Mouse (Mus musculus) intestine, postnatal 0 days (tissue): Measurements from ENCODE around the gene Pnmt. TPM values are rescaled to one million over a fixed set of nuclear protein-coding genes. Genes with fewer than 3 reads are reported as not detected.
A peak's percentile ranks its signal among the peaks of the same experiment; 100 is the strongest.

Experiments
- ATAC-seq: fragments of 200-750 bp; cut with Nextera tagmentation; 2 replicates; pipeline ENCODE4 v1.8.0; 2017; ENCODE audit warnings: mild to moderate bottlenecking, moderate TSS enrichment, moderate library complexity
- H3K27ac ChIP-seq: fragments of 300-500 bp; sonication (generic); 2 replicates; pipeline ENCODE4 v1.5.1; 2014; ENCODE audit warnings: mild to moderate bottlenecking, low read depth, low read length, moderate library complexity
- H3K27me3 ChIP-seq: fragments of 300-500 bp; sonication (generic); replicated peaks from 2 replicates; pipeline ENCODE4 v1.6.1; 2014; ENCODE audit warnings: low read length, mixed read lengths; ENCODE audit not compliant: control insufficient read depth, insufficient read depth
- H3K36me3 ChIP-seq: fragments of 300-500 bp; sonication (generic); 2 replicates; pipeline ENCODE4 v1.6.1; 2014; ENCODE audit warnings: mild to moderate bottlenecking, moderate library complexity; ENCODE audit not compliant: control insufficient read depth, insufficient read depth
- H3K4me1 ChIP-seq: fragments of 300-500 bp; sonication (generic); replicated peaks from 2 replicates; pipeline ENCODE4 v1.6.1; 2014; ENCODE audit warnings: antibody characterized with exemption, low read length, mixed read lengths; ENCODE audit not compliant: control insufficient read depth, insufficient read depth
- H3K4me2 ChIP-seq: fragments of 300-500 bp; sonication (generic); replicated peaks from 2 replicates; pipeline ENCODE4 v1.6.1; 2014; ENCODE audit warnings: low read depth, mild to moderate bottlenecking, moderate library complexity
- H3K4me3 ChIP-seq: fragments of 300-500 bp; sonication (generic); 2 replicates; pipeline ENCODE4 v1.5.1; 2014; ENCODE audit warnings: low read depth, low read length
- H3K9ac ChIP-seq: fragments of 300-500 bp; sonication (generic); 2 replicates; pipeline ENCODE4 v1.6.1; 2014; ENCODE audit warnings: mild to moderate bottlenecking, low read depth, low read length
- H3K9me3 ChIP-seq: fragments of 300-500 bp; sonication (generic); 2 replicates; pipeline ENCODE4 v1.6.1; 2016; ENCODE audit warnings: mixed run types; ENCODE audit not compliant: control insufficient read depth
- CTCF ChIP-seq: sonication (generic); IDR thresholded peaks from 2 replicates; pipeline ENCODE4 v1.5.1; 2016; ENCODE audit warnings: low read depth, mild to moderate bottlenecking, control low read depth, antibody characterized with exemption, moderate library complexity
- WGBS: fragments of 180-500 bp; shearing (Covaris S2); extraction: QIAGEN DNeasy Blood & Tissue Kit; methylation state at CpG from one replicate; pipeline ENCODE4 v1.1.7; 2014; 5-methylcytosine and 5-hydroxymethylcytosine counted together
- polyA plus RNA-seq: library from polyadenylated mRNA; unstranded; fragments of >200 nt; fragmentation: Nextera tagmentation; extraction: Ambion mirVana; gene quantifications from 2 replicates; pipeline ENCODE4 v1.2.1, GENCODE M21; 2015

Gene Pnmt
- polyA plus RNA-seq, 1 experiment from 2014 or later: not detected

GRCm38 (mm10) chr11:98413731-98414130 lies 27.5 kb downstream of the Pnmt start:
- TF ChIP-seq CTCF: no peak
- peak overlapping the region; percentile 59 for H3K4me2 ChIP-seq
- peaks cover 6% of the 10 kb centered on the region; the same call in 1 of the 2 replicates for H3K36me3 ChIP-seq
- peak overlapping the region; percentile 91 for H3K9ac ChIP-seq
- H3K27ac ChIP-seq: peak overlapping the region; percentile 93
- H3K4me1 ChIP-seq: peaks cover 14% of the 10 kb centered on the region; the same call in 1 of the 2 replicates
- H3K9me3 ChIP-seq: no peaks in the 10 kb centered on the region
- peak overlapping the region; percentile 76 for H3K4me3 ChIP-seq
- H3K27me3 ChIP-seq: no peaks in the 10 kb centered on the region
- 7% methylated on average over 7 of the region's 7 CpGs for whole genome bisulfite sequencing
- ATAC-seq: peak; percentile 15; the same call in 1 of the 2 replicates

GRCm38 (mm10) chr11:98414162-98414561 lies 27.9 kb downstream of the Pnmt start:
- Histone ChIP-seq H3K4me3 (peak overlapping the region; percentile 76), H3K4me2 (peak overlapping the region; percentile 59), H3K27me3 (no peaks in the 10 kb centered on the region), H3K36me3 (peaks cover 6% of the 10 kb centered on the region; the same call in 1 of the 2 replicates), H3K4me1 (peaks cover 10% of the 10 kb centered on the region; the same call in 1 of the 2 replicates), H3K9ac (0 out of 2 replicates have a peak overlapping the region, but pooled peaks have one; percentile 91), H3K9me3 (no peaks in the 10 kb centered on the region), H3K27ac (peak overlapping the region; percentile 93)
- peak; percentile 48 for ATAC-seq
- no peak for TF ChIP-seq CTCF
- 30% methylated on average over 2 of the region's 2 CpGs for WGBS

- no peak overlapping the region for H3K4me2 ChIP-seq
- no peak overlapping the region for H3K9ac ChIP-seq
- peaks cover 27% of the 10 kb centered on the region for H3K36me3 ChIP-seq
- no peak overlapping the region for H3K27ac ChIP-seq
- peaks cover 10% of the 10 kb centered on the region; the same call in 1 of the 2 replicates for H3K4me1 ChIP-seq
- TF ChIP-seq CTCF: no peak
- 59% methylated on average over 1 of the region's 1 CpGs for WGBS
- no peak overlapping the region for H3K4me3 ChIP-seq
- ATAC-seq: no peak
- H3K9me3 ChIP-seq: no peaks in the 10 kb centered on the region
- no peaks in the 10 kb centered on the region for H3K27me3 ChIP-seq
Observed at GRCm38 (mm10) chr11:98417074-98417473, 30.8 kb downstream of the Pnmt start.

GRCm38 (mm10) chr11:98418273-98418672 lies 32.0 kb downstream of the Pnmt start:
- Histone ChIP-seq H3K9ac (no peak overlapping the region), H3K27me3 (no peaks in the 10 kb centered on the region), H3K4me2 (no peak overlapping the region), H3K27ac (0 out of 2 replicates have a peak overlapping the region, but pooled peaks have one; percentile 2), H3K4me3 (no peak overlapping the region), H3K9me3 (no peaks in the 10 kb centered on the region), H3K36me3 (peaks cover 39% of the 10 kb centered on the region), H3K4me1 (peaks cover 10% of the 10 kb centered on the region; the same call in 1 of the 2 replicates)
- ATAC-seq: no peak
- no peak for TF ChIP-seq CTCF
- 57% methylated on average over 6 of the region's 6 CpGs for WGBS

- Histone ChIP-seq H3K9ac (no peak overlapping the region), H3K27me3 (no peaks in the 10 kb centered on the region), H3K27ac (no peak overlapping the region), H3K9me3 (no peaks in the 10 kb centered on the region), H3K36me3 (peaks cover 46% of the 10 kb centered on the region), H3K4me1 (peaks cover 10% of the 10 kb centered on the region; the same call in 1 of the 2 replicates), H3K4me2 (no peak overlapping the region), H3K4me3 (no peak overlapping the region)
- 0 out of 2 replicates have a peak, but pooled peaks have one; percentile 20 for TF ChIP-seq CTCF
- no peak for ATAC-seq
- WGBS: 66% methylated on average over 10 of the region's 10 CpGs
Observed at GRCm38 (mm10) chr11:98418939-98419547, 32.8 kb downstream of the Pnmt start.

GRCm38 (mm10) chr11:98426592-98426991 lies 40.3 kb downstream of the Pnmt start:
- ATAC-seq: peak; percentile 58
- Histone ChIP-seq H3K4me2 (peak overlapping the region; percentile 32; the same call in 1 of the 2 replicates), H3K4me1 (0 out of 2 replicates have a peak, but pooled peaks cover 5% of the 10 kb centered on the region), H3K9ac (no peak overlapping the region), H3K36me3 (peaks cover 96% of the 10 kb centered on the region), H3K4me3 (no peak overlapping the region), H3K27me3 (no peaks in the 10 kb centered on the region), H3K27ac (peak overlapping the region; percentile 73), H3K9me3 (no peaks in the 10 kb centered on the region)
- TF ChIP-seq CTCF: no peak
- WGBS: 49% methylated on average over 7 of the region's 7 CpGs
